Mouse (Mus musculus) common myeloid progenitor, adult 5-6 weeks (primary cell): ENCODE measurements around the gene Ppil4. TPM values are rescaled to one million over a fixed set of nuclear protein-coding genes. Genes with fewer than 3 reads are reported as not detected.
"Not testable (repeated sequence)": the region's sequence is repeated elsewhere in the genome, so short reads cannot be mapped to it uniquely, and the experiment has no call there.

ENCODE experiments used
- ATAC-seq: replicated peaks from 2 replicates; pipeline ENCODE4 v1.8.0; 2016; ENCODE audit warnings: low read depth, mild to moderate bottlenecking, moderate TSS enrichment, inconsistent platforms; ENCODE audit not compliant: poor library complexity, severe bottlenecking
- total RNA-seq: library from RNA; stranded (forward); fragments of 200-1000, 187-1606 nt; gene quantifications from 2 replicates; pipeline ENCODE4 v1.2.3, GENCODE M21; 2017

Gene Ppil4
- total RNA-seq = 91.6 and 100 TPM in 2 replicates

DNA sequence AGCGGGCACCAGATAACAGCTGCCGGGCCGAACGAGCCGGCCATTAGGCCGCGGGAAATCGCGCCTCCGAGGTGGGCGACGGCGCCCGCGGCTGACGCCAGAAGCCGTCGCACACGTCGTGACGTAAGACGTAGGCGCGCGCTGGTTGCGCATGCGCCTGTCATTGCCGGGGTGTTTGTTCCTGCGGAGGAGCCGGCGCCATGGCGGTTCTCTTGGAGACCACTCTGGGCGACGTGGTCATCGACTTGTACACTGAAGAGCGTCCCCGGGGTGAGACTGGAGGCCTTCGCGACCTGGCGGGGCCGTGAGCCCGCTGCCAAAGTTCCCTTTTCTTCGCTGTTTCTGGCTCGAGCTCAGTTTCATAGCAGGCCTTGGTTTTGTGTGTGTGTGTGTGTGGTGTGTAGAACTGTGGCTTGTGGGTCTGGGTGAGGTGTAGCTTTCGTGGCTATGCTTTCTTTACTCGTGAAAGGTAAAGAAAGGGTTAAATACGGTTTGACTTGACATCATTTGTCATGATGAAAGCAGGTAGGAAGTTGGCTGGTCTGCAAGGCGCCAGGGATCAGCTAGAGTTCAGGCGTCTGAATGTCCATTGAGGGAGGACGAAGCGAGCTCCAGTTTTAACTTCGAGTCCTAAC is at the start of gene Ppil4, which contains the start of gene Ginm1:
Ppil4 (plus strand) TSS at position 141 of the 635 bp plus-strand sequence.
Ginm1 (minus strand) TSS at position 74 of the 635 bp plus-strand sequence.
- peak; percentile 95 for ATAC-seq

DNA sequence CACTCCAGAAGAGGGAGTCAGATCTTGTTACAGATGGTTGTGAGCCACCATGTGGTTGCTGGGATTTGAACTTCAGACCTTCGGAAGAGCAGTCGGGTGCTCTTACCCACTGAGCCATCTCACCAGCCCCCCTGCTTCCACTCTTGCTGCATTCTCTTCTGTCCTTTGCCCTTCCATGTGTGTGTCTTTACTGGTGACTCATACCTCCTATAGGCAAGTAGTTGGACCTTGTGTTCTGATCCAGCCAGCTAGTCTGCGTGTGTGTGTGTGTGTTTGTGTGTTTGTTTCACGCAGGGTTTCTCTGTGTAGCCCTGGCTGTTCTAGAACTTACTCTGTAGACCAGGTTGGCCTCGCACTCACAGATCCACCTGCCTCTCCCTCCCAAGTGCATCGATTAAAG is 47.2 kb upstream of the Ppil4 start:
- ATAC-seq = not testable (repeated sequence)

DNA sequence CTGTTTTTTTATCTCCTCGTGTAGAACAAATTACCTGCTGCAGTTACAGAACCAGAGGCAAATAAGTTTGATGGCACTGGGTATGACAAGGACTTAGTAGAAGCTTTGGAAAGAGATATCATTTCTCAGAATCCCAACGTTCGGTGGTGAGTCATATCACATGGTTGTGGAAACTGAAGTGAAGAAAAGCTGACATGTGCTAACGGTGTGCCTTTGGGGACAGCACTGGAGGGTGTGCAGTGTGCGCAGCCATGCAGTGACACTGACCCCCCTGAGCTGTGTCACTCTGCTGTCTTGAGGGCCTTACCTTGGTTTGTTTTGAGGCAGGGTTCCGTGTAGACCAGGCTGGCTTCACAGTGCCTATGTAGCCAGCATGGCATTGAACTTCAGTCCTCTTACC is 43.9 kb upstream of the Ppil4 start:
- ATAC-seq = no peak

DNA sequence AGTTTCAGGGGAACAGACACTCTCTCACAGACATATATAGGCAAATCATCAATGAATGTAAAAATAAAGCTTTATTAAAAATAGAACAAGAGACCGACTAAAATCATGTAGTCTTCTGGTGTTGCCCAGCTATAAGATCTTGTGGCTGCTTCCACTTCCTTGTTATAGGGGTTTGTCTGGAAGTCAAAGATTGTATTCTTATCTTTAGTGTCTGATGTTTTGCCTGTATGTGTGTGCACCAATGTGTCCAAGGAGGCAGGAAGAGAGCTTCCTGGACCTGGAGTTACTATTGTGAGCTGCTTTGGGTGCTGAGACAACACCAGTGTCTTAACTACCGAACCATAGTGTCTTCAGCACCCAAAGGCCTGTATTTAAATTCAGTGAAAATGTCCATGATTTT is 35.1 kb upstream of the Ppil4 start:
- 0 out of 2 replicates have a peak, but pooled peaks have one; percentile 32 for ATAC-seq

DNA sequence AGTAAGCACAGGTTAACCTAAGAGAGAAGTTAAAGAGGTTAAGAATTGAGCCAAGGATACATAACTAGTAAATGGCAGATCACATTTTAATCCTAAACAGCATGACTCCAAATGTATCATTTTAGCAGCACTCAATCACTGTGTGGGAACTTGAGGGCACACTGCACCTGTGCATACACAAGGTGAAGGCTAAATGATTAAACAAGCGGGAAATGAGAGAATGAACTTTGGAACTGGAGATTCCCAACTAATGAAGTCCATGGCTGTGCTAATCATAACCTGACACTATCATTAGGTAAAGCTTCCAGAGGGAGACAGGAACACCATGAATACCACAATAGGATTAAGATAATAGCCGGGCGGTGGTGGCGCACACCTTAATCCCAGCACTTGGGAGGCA is 20.3 kb upstream of the Ppil4 start:
- ATAC-seq = no peak

DNA sequence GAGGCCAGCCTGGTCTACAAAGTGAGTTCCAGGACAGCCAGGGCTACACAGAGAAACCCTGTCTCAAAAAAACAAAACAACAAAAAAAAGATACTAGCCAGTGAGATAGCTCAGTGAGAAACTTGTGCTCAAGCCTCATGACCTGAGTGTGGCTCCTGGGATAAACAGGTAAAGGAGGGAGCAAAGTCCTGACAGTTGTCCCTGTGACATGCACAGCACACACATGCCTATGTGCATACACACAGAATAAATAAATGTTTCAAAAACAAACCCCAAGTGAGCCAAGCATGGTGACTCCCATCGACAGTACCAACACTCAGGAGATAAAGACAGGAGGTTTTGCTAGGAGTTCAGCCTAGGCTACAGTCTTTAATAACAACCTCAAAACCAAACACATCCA is 19.9 kb upstream of the Ppil4 start:
- no peak for ATAC-seq

DNA sequence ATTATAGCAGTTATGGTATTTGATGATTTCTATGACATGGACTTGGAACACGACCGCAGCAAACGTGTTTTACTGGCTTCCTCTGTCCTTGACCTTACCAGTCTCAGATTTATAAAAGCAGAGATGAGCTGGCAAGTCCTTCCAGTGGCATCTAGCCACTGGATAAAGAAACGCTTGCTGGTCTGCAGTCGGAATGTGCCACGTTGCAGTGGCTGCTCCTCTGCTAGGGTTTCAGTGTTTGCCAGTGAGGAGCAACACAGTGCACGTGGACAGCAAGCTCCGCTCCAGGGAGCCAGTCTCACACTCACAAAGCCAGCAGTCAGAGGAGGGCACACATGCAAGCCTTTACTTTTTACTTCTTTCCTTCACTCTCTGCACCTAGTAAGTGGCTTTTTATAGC is 17.3 kb upstream of the Ppil4 start:
- no peak for ATAC-seq

DNA sequence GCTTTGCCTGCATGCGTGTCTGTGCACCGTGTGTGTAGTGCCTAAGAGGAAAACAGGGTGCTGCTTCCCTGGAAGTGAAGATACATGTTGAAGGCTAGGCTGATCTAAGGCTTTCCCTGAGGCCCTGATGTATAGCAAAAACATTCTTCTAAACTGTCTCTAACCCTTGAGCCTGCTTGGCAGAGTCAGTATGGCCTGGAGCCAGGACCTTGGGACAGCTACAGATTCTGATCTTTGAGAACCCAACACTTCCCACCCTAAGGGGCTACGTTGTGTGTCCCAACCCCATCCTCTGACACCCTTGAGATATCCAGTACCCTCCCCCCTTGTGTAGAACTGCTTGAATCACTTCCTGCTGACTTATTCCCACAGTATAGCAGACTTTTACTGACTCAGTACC is 14.3 kb upstream of the Ppil4 start:
- ATAC-seq = no peak

DNA sequence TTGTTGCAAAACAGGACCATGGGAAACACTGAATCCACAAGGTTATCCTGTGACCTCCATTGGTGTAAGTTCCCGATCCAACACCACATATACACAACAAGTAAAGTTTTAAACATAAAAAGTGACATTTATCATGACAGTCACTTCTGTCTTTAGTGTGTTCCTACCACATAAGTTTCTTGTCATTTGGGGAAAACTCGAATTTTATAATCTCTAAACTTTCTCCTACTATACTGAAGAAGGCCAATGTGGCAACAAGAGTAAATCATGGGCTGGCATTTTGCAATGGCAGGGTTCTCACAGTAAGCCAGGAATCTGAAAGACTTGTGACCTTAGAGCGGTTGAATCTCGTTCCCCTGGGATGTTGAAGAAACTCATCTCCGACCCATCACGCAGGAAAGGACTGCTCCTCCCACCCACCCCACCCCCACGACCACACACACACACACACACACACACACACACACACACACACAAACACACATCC is 12.9 kb upstream of the Ppil4 start:
- no peak for ATAC-seq

DNA sequence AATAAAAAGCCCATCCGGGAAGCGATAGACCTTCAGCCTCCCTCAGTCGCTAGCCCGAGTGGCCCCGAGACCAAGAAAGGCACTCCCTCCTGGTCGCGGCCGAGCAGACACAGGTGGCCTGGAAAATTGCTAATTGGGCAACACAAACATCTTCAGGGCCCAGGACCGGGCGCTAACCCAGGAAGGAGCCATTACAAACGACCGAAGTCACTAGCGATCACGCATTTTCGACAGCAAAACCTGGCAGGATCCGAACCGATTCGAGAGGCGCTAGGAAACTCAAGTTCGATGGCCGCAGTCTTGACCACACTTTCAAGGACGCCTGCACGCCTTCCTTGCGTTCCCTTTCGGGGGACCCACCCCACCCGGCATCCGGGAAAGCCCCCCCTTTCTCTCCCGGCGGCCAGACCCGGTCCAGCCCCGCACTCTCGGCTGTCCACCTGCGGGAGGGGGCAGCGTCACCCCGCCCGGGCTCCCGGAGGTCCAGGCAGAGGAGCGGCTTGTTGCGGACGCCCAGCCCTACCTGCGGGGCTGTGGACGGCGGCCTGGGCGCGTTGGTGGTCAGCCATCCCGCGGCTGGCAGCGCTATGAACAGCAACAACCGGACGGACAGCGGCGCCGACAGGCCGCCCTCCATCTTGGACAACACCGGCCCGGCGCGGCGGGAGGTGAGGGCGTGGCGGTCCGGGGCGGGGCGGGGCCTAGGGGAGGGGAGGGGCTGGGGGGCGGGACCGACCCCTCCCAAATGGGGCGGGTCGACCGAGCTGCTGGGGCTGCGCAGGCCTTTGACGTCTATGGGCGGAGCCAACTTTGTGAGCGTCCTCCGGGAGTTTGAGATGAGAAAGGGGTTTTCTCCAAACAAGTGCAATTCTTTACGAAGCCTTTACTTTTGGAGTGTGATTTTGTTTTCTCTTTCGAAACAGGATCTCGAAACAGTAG is 12.2 kb upstream of the Ppil4 start:
- peak; percentile 94 for ATAC-seq

DNA sequence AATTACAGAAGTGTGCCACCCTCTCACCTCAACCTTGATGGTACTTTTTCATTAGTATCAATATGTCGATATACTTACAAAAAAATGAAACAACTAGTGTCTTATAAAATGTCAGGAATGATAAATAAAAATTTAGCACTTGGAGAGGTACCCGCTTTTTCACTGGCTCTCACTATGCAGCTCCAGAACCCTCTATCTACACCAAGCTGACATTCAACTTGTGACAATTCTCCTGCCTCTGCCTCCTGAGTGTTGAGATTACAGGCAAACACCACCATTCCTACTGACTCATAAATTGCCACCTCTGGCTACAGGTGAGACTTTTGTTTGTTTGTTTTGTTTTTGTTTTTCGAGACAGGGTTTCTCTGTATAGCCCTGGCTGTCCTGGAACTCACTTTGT is 11.5 kb upstream of the Ppil4 start:
- peak; percentile 4; the same call in 1 of the 2 replicates for ATAC-seq

DNA sequence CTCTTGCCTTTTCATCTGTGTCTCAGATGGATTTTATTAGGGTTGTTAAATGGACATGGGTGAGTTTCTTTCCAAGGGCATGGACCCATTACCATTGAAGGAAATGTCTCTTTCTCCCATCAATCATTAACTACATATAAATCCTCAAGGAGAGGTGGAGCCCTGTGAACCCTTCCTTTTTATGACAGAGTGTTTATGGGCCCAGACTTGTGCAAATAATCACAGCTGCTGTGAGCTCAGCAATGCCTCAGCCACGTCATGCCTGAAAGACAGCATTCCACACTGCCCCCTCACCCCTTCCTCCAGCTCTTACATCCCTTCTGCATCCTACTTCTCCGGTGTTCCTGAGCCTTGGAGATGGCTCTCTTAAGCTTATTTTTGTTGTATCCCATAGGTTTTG is 5.4 kb upstream of the Ppil4 start:
- ATAC-seq = no peak

DNA sequence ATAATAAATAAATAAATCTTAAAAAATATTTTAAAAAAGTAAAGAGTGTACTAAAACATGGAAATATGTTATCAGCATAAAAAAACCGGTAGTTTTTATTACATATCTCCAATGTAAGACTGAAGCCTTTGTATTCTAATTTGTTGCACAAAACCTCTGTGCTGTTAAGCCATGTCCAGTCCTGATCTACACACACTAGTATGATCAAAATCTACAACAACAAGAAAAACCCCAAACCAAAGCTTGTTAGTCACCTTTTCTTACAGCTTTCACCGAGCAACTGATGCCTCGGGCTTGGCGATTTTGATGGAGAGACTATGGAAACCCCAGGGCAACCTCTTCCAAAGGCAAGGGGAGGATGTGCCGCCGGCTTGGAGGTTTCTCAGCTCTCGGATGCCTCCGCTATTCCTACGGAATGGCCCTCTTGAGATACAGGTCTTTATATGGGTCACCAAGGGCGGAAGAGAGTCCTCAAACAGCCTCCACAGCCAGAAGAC is 389 bp upstream of the Ppil4 start:
- no peak; the same call in 1 of the 2 replicates for ATAC-seq

DNA sequence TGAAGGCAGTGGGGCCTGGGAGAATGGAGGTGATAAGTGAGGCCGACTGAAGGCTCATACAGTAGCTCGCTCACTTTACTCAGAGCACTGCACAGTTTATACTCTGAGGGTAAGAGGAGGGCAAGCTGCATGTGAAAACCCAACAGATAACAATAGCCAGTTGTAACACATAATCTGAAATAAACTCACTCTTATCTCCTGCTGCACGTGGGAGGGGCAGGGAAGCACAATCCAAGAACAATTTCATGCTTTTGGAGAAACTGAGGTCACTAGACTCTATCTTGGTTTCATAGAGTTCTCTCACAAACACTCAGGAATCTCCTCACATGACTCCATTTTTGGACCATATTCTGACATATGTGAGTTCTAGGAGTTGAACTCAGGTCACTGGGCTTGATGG is 8.6 kb downstream of the Ppil4 start:
- ATAC-seq = no peak

DNA sequence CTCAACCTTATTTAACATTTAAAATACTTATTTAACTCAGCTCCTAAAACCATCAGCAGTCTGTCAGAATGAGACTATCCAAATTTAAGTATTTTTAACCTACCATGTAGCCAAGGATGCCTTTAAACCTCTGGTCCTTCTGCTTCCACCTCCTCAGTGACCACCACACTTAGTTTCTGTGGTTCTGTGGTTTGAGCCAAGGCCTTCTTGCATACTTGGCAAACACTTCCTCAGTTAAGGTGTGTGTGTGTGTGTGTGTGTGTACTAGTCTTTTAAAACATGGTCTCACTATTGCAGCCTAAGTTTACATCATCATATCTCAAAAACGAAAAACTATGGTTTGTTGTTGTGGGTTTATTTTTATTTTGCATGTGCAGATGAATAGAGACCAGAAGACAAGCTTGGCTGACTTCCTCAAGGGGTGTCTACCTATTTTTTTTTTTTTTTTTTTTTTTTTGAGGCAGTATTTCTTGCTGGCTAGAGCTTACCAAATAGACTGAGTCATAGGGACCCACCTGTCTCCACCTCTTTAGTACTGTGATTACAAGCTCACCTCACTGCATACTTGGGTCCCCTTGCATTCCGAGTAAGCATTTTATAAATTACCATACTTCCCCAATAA is 9.9 kb downstream of the Ppil4 start:
- ATAC-seq = no peak

DNA sequence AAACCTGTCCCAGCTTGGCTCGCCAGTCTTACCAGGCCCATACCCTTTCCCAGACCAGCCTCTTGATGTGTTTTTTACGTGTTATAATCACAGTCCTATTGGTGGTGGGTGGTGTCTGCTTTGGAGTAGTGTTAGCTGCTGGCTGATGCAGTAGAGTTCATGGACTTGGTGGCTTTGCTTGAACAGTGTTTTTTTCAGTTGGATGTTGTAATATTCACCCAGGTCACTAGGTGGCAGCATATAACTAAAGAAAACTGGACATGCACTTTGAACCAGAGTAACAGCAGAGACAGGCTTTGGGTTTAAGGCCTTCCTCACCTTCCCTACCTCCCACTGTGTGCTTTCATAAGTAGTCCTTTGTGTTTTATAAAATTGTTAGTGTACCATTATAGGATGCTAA is 17.2 kb downstream of the Ppil4 start:
- ATAC-seq = peak; percentile 87

DNA sequence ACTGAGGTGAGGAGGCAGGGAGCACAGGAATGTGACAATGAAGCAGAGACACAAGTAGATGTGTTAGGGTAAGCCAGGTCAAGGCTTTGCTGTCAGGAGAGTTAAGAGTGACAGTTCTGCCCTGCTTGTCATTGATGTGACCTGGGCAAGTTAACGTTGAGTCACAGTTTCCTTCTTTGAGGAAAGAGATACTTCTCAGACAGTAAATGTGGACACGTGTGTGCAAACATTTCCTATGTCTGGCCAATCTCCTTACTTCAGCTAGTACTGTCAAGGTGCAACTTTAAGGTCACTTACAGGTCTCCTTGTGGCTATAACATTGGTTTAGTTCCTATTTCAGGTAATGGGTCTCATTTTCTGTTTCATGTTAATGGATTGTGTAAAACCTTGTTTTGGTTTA is 23.8 kb downstream of the Ppil4 start:
- no peak for ATAC-seq

DNA sequence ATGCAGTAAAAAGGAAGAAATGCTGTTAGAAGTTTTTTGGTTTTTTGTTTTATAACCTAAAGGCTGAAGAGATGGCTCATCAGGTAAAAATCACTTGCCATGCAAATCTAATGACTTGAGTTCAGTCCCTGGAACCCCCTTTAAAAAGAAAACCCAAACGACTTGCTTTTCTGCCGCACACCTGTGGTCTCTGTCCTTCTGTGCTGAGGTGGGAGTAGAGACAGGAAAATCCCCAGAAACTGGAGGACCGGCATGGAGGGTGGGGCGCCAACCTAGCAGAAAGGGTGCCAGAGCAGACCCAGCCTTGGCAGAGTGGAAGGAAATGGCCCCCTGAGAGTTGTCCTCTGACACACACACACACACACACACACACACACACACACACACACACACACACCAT is 26.0 kb downstream of the Ppil4 start:
- no peak for ATAC-seq

DNA sequence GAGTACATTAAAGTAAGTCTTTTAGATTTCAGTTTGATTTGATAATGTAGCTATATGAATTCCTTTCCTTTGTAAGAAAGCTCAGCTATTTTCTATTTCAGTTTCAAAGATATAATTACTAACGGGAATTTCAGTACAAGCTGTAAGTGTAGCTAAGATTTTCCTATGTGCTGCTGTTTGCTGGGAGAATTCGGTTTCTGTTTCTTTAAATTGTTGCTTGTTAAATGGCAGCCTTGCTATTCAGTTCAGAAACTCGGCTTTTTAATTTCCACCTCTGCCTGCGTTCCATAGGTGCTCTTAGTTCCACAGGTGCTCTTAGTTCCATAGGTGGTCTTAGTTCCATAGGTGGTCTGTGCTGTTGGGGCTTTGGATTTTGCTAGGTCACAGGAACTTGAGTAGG is 26.5 kb downstream of the Ppil4 start:
- ATAC-seq = no peak

DNA sequence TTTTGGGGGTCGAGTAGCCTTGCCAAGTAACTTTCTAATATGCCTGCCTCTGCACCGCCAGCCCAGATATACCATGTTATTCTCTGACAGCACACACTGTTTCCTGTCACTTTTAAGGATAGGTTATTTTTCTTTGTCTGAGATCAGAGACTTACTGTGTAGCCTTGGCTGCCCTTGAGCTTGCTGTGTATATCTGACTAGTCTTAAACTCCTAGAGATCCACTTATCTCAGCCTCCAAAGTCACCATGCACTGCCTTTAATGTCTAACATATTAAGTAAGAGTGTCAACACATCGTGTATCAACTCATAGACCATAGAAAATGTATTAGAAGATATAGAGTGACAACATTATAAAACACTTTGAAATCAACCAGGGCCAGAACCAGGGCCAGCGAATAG is 26.9 kb downstream of the Ppil4 start:
- no peak for ATAC-seq

DNA sequence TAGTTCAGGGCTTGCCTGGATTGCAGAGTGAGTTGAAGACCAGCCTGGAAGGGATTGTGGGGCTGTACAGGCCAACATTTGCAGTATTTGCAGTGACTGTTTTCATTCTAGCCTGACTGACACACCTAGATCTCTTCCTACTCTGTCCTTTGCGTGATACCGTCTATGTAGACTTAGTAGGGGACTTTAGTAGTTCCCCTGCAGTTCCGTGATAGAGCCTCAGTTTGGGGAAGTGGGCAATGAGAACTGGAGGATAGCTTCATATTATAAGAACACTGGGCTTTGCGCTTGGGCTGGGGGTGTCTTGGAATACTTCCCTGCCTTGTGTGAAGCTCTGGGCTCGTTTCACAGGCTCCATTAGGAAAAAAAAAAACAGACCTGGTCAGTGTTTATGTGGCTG is 27.5 kb downstream of the Ppil4 start:
- no peak for ATAC-seq
